Mouse (Mus musculus) CH12.LX (cell line): ENCODE results near the gene Gad1. TPM values are rescaled to one million over a fixed set of nuclear protein-coding genes. Genes with fewer than 3 reads are reported as not detected.

Experiments used
- DNase-seq: peaks from one replicate; pipeline ENCODE4 v3.0.0-alpha.2; 2013; ENCODE audit errors: extremely low read depth
- H3K27ac ChIP-seq: 2 replicates; pipeline ENCODE4 v1.5.1; 2012; ENCODE audit warnings: low read depth, mild to moderate bottlenecking, control low read depth, moderate library complexity; ENCODE audit not compliant: insufficient read depth
- H3K27me3 ChIP-seq: replicated peaks from 2 replicates; pipeline ENCODE3; 2012; ENCODE audit warnings: inconsistent platforms
- H3K36me3 ChIP-seq, 2 experiments: replicated peaks in 1 of 2; 2 replicates each; pipeline versions ENCODE3 to v1.6.1; 2012; ENCODE audit warnings: inconsistent platforms in 1 of 2, low read length in 1 of 2, mild to moderate bottlenecking in 1 of 2, mixed read lengths in 1 of 2, moderate library complexity in 1 of 2; ENCODE audit not compliant: control insufficient read depth in 1 of 2, insufficient read depth in 1 of 2
- H3K4me1 ChIP-seq, 2 experiments: 2 replicates each; pipeline ENCODE4 v1.6.1; 2012; ENCODE audit warnings: inconsistent platforms in 1 of 2, moderate library complexity in 1 of 2; ENCODE audit not compliant: insufficient read depth in 2 of 2, control insufficient read depth in 1 of 2
- H3K4me2 ChIP-seq: 2 replicates; pipeline ENCODE4 v1.6.1; 2012; ENCODE audit warnings: low read depth, mild to moderate bottlenecking, control low read depth; ENCODE audit not compliant: poor library complexity, insufficient read depth, severe bottlenecking
- H3K4me3 ChIP-seq, 3 experiments: fragments of 150-350 bp in 1 of 3; sonication (generic) in 1 of 3; replicated peaks in 1 of 3; 2 replicates each; pipeline versions ENCODE3 to v1.5.1; 2011 to 2012; ENCODE audit warnings: low read depth in 2 of 3, low read length in 2 of 3, mild to moderate bottlenecking in 2 of 3, moderate library complexity in 2 of 3, control low read depth in 1 of 3, improper control_type of control experiment in 1 of 3, inconsistent platforms in 1 of 3, mixed read lengths in 1 of 3; ENCODE audit not compliant: poor library complexity in 1 of 3
- H3K79me2 ChIP-seq: replicated peaks from 2 replicates; pipeline ENCODE4 v1.6.1; 2012; ENCODE audit warnings: mild to moderate bottlenecking, moderate library complexity; ENCODE audit not compliant: control insufficient read depth, poor library complexity, insufficient read depth, severe bottlenecking; ENCODE audit errors: extremely low read depth
- H3K9ac ChIP-seq: 2 replicates; pipeline ENCODE4 v1.6.1; 2012; ENCODE audit warnings: low read depth, mild to moderate bottlenecking, control low read depth, moderate library complexity; ENCODE audit not compliant: insufficient read depth
- H3K9me3 ChIP-seq: replicated peaks from 2 replicates; pipeline ENCODE3; 2012; ENCODE audit warnings: low read length, inconsistent platforms, mixed read lengths
- E2F4 ChIP-seq: IDR thresholded peaks from 2 replicates; pipeline ENCODE4 v1.6.1; 2011; ENCODE audit warnings: low read depth, low read length, improper control_type of control experiment; ENCODE audit not compliant: insufficient replicate concordance
- ELF1 ChIP-seq: IDR thresholded peaks from 2 replicates; pipeline ENCODE4 v1.6.1; 2014; ENCODE audit warnings: low read depth, mild to moderate bottlenecking, inconsistent platforms, low read length, improper control_type of control experiment
- ETS1 ChIP-seq: conservative IDR thresholded peaks from 2 replicates; pipeline ENCODE4 v1.6.1; 2012; ENCODE audit warnings: low read depth, mild to moderate bottlenecking, inconsistent platforms, low read length, improper control_type of control experiment, moderate library complexity
- GABPA ChIP-seq: IDR thresholded peaks from 2 replicates; pipeline ENCODE4 v1.6.1; 2012; ENCODE audit warnings: low read depth, low read length, improper control_type of control experiment, inconsistent platforms; ENCODE audit not compliant: insufficient replicate concordance
- HCFC1 ChIP-seq: IDR thresholded peaks from 2 replicates; pipeline ENCODE4 v1.6.1; 2012; ENCODE audit warnings: low read depth, mild to moderate bottlenecking, inconsistent platforms, low read length, improper control_type of control experiment
- IRF4 ChIP-seq: IDR thresholded peaks from 2 replicates; pipeline ENCODE4 v1.6.1; 2014; ENCODE audit warnings: low read depth, mild to moderate bottlenecking, inconsistent platforms, low read length, improper control_type of control experiment
- JUN ChIP-seq: IDR thresholded peaks from 2 replicates; pipeline ENCODE4 v1.6.1; 2011; ENCODE audit warnings: low read depth, mild to moderate bottlenecking, low read length, improper control_type of control experiment, moderate library complexity; ENCODE audit not compliant: insufficient read depth
- JUND ChIP-seq: conservative IDR thresholded peaks from 2 replicates; pipeline ENCODE4 v1.6.1; 2011; ENCODE audit warnings: low read depth, low read length, improper control_type of control experiment
- MAX ChIP-seq: IDR thresholded peaks from 2 replicates; pipeline ENCODE4 v1.6.1; 2011; ENCODE audit warnings: low read length, improper control_type of control experiment
- MAZ ChIP-seq: IDR thresholded peaks from 2 replicates; pipeline ENCODE4 v1.6.1; 2012; ENCODE audit warnings: low read depth, mild to moderate bottlenecking, inconsistent platforms, low read length, improper control_type of control experiment, moderate library complexity
- MEF2A ChIP-seq: IDR thresholded peaks from 2 replicates; pipeline ENCODE4 v1.6.1; 2014; ENCODE audit warnings: low read depth, mild to moderate bottlenecking, inconsistent platforms, low read length, improper control_type of control experiment, borderline replicate concordance
- NELFE ChIP-seq: IDR thresholded peaks from 2 replicates; pipeline ENCODE4 v1.6.1; 2011; ENCODE audit warnings: low read depth, low read length, improper control_type of control experiment
- PAX5 ChIP-seq: IDR thresholded peaks from 2 replicates; pipeline ENCODE4 v1.6.1; 2012; ENCODE audit warnings: low read length, inconsistent platforms, mixed read lengths
- POLR2A ChIP-seq: IDR thresholded peaks from 2 replicates; pipeline ENCODE4 v1.6.1; 2011; ENCODE audit warnings: low read depth, mild to moderate bottlenecking, improper control_type of control experiment, low read length
- POLR2AphosphoS2 ChIP-seq: IDR thresholded peaks from 2 replicates; pipeline ENCODE4 v1.6.1; 2011; ENCODE audit warnings: low read depth, low read length, improper control_type of control experiment
- RCOR1 ChIP-seq: conservative IDR thresholded peaks from 2 replicates; pipeline ENCODE4 v1.6.1; 2012; ENCODE audit warnings: low read depth, mild to moderate bottlenecking, inconsistent platforms, low read length, improper control_type of control experiment
- TBP ChIP-seq: conservative IDR thresholded peaks from 2 replicates; pipeline ENCODE4 v1.6.1; 2011; ENCODE audit warnings: low read depth, low read length, improper control_type of control experiment
- TCF12 ChIP-seq: IDR thresholded peaks from 2 replicates; pipeline ENCODE4 v1.6.1; 2014; ENCODE audit warnings: low read depth, mild to moderate bottlenecking, inconsistent platforms, low read length, improper control_type of control experiment
- UBTF ChIP-seq: IDR thresholded peaks from 2 replicates; pipeline ENCODE4 v1.6.1; 2012; ENCODE audit warnings: low read depth, mild to moderate bottlenecking, inconsistent platforms, low read length, improper control_type of control experiment, moderate library complexity
- dilution Hi-C: fragments of 300-500 bp; cut with MboI; formaldehyde crosslinking; loops from 2 replicates; pipeline ENCODE4 v1.14.3; 2020; ENCODE audit warnings: low sequenced_read_pairs; ENCODE audit not compliant: extremely low pct_unique_long_range_greater_than_20kb, extremely low pct_ligation_motif_present
- in situ Hi-C: fragments of 300-500 bp; cut with MboI; formaldehyde crosslinking; loops from 3 replicates; pipeline ENCODE4 v1.14.3; 2019; ENCODE audit warnings: low sequenced_read_pairs, low pct_ligation_motif_present, low pct_unique_long_range_greater_than_20kb, mixed read lengths
- polyA plus RNA-seq: library from polyadenylated mRNA; unstranded; fragments of >175 nt; gene quantifications from 2 replicates; pipeline ENCODE4 v1.2.1, GENCODE M21; 2012; ENCODE audit warnings: low read depth; ENCODE audit not compliant: insufficient read length
- total RNA-seq, 2 experiments: library from RNA; depleted of rRNA; stranded (reverse); fragments of 300-350 nt in 1 of 2; fragments of >200 nt in 1 of 2; gene quantifications; 2 replicates each; pipeline ENCODE4 v1.2.3; 2012 to 2014

Gene Gad1
- total and polyA plus RNA-seq, 3 experiments: 1.3 to 1.9 (median 1.4) TPM

GRCm38 (mm10) chr2:70629339-70629761 lies 76.5 kb downstream of the Gad1 start:
- Histone ChIP-seq H3K4me2 (peak overlapping the region; percentile 17; the same call in 1 of the 2 replicates), H3K36me3 (no peaks in the 10 kb centered on the region), H3K27ac (no peak overlapping the region), H3K79me2 (no peaks in the 10 kb centered on the region), H3K4me3 (no peak overlapping the region), H3K27me3 (no peaks in the 10 kb centered on the region), H3K9ac (no peak overlapping the region), H3K9me3 (peaks cover 5% of the 10 kb centered on the region), H3K4me1 (peaks cover 0 to 19% of the 10 kb centered on the region in 2 experiments; a peak in 2 of 4 replicates)
- no peak for DNase-seq
- TF ChIP-seq ETS1: no peak
- no peak for TF ChIP-seq JUND
- no peak for TF ChIP-seq JUN
- no peak for TF ChIP-seq MEF2A
- dilution Hi-C loops (no loop called here), in situ Hi-C loops (no loop called here)

GRCm38 (mm10) chr2:70629921-70630320 lies 77.0 kb downstream of the Gad1 start:
- no peaks in the 10 kb centered on the region for H3K36me3 ChIP-seq
- dilution Hi-C loops: no loop called here
- peaks cover 5% of the 10 kb centered on the region for H3K9me3 ChIP-seq
- H3K4me2 ChIP-seq: no peak overlapping the region
- no peaks in the 10 kb centered on the region for H3K27me3 ChIP-seq
- in situ Hi-C loops: no loop called here
- H3K79me2 ChIP-seq: no peaks in the 10 kb centered on the region
- DNase-seq: no peak
- no peak overlapping the region for H3K4me3 ChIP-seq
- no peak overlapping the region for H3K27ac ChIP-seq
- H3K9ac ChIP-seq: no peak overlapping the region
- H3K4me1 ChIP-seq: peaks cover 0 to 19% of the 10 kb centered on the region in 2 experiments; a peak in 2 of 4 replicates
- TF ChIP-seq E2F4 (no peak), MAX (no peak), RCOR1 (no peak), POLR2A (no peak), PAX5 (no peak), ELF1 (no peak), MAZ (no peak), HCFC1 (no peak), GABPA (no peak), IRF4 (no peak), TCF12 (no peak), UBTF (no peak), TBP (no peak), POLR2AphosphoS2 (no peak), NELFE (no peak)
